ENCODE assay signal across 31 mouse cellular contexts in the genomic region with DNA sequence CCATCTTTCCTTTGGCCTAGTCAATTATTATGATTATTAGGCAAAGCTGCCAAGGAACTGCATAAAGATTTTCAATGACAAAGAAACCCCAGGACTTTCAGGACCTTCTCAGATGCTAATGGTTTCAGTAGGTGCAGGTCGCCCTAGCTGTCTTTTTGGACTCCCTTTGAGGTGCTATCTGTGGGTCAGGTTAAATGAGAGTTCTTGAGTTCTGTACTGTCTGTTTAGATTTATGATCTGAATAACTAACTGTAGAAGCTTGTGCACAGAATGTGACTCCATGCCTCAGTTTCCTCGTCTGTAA.
DNase-seq lines count a peak whose midpoint lies in the region; ATAC-seq lines count a peak whose summit lies in the region.
"Had no signal": no experiment of that assay in that cellular context is flagged by ENCODE, and none has a peak within 500 bp of the region (broad histone marks: within the 10 kb centered on the region; RNA-seq: fewer than 3 reads in every experiment).

No protein-coding gene starts in this region.

- ATAC-seq in midbrain, embryonic 12.5 days (ENCODE audit: low FRiP score, low read depth): no peak
- no peak for ATAC-seq in midbrain, embryonic 16.5 days
- no peak for ATAC-seq in midbrain, embryonic 15.5 days (replicated peaks)
- ATAC-seq in midbrain, embryonic 11.5 days (ENCODE audit: low FRiP score): no peak
- ATAC-seq: activated CD4-positive, CD25-positive, alpha-beta regulatory T cell, adult 4 months; CD4-positive, CD25-positive, alpha-beta regulatory T cell, adult 4 months; forebrain, embryonic 15.5 days; hindbrain, embryonic 16.5 days; inflammation-experienced regulatory T-cells, adult 6 months; Patski had no signal

- no peak overlapping the region for H3K4me3 ChIP-seq in midbrain, embryonic 12.5 days
- no peak overlapping the region for H3K4me3 ChIP-seq in midbrain, embryonic 16.5 days (ENCODE audit: low read depth, low read length)
- no peak overlapping the region for H3K4me3 ChIP-seq in midbrain, embryonic 15.5 days
- H3K4me3 ChIP-seq in midbrain, embryonic 11.5 days (ENCODE audit: low read depth, low read length): no peak overlapping the region
- H3K4me3 ChIP-seq: embryonic facial prominence, embryonic 10.5 days; embryonic facial prominence, embryonic 13.5 days; erythroblast, embryonic 14.5 days; forebrain, embryonic 12.5 days; forebrain, embryonic 15.5 days; heart, embryonic 12.5 days; heart, embryonic 15.5 days; hindbrain, embryonic 10.5 days had no signal

- no peak overlapping the region for H3K4me2 ChIP-seq in midbrain, embryonic 12.5 days (replicated peaks)
- H3K4me2 ChIP-seq in midbrain, embryonic 16.5 days (ENCODE audit: low read length): no peak overlapping the region
- no peak overlapping the region for H3K4me2 ChIP-seq in midbrain, embryonic 15.5 days
- H3K4me2 ChIP-seq in midbrain, embryonic 11.5 days: no peak overlapping the region
- H3K4me2 ChIP-seq: embryonic facial prominence, embryonic 13.5 days; forebrain, embryonic 12.5 days; forebrain, embryonic 15.5 days; heart, embryonic 12.5 days; heart, embryonic 15.5 days had no signal

- WGBS in midbrain, embryonic 12.5 days: 46% methylated on average over 2 of the region's 2 CpGs
- 36% methylated on average over 2 of the region's 2 CpGs for WGBS in midbrain, embryonic 16.5 days
- 52% methylated on average over 2 of the region's 2 CpGs for WGBS in midbrain, embryonic 15.5 days
- WGBS in midbrain, embryonic 11.5 days: 55% methylated on average over 2 of the region's 2 CpGs

- no peaks in the 10 kb centered on the region for H3K9me3 ChIP-seq in midbrain, embryonic 12.5 days
- H3K9me3 ChIP-seq in midbrain, embryonic 16.5 days (replicated peaks; ENCODE audit: control insufficient read depth, low read length, poor library complexity, severe bottlenecking): no peaks in the 10 kb centered on the region
- no peaks in the 10 kb centered on the region for H3K9me3 ChIP-seq in midbrain, embryonic 15.5 days
- no peaks in the 10 kb centered on the region for H3K9me3 ChIP-seq in midbrain, embryonic 11.5 days (ENCODE audit: control insufficient read depth, low read length)
- H3K9me3 ChIP-seq: embryonic facial prominence, embryonic 10.5 days; embryonic facial prominence, embryonic 13.5 days; forebrain, embryonic 12.5 days; forebrain, embryonic 15.5 days; G1E; heart, embryonic 12.5 days; heart, embryonic 15.5 days; hindbrain, embryonic 10.5 days had no signal

- no peak overlapping the region for H3K9ac ChIP-seq in midbrain, embryonic 12.5 days (replicated peaks)
- H3K9ac ChIP-seq in midbrain, embryonic 16.5 days (ENCODE audit: low read depth, low read length): no peak overlapping the region
- H3K9ac ChIP-seq in midbrain, embryonic 15.5 days: no peak overlapping the region
- no peak overlapping the region for H3K9ac ChIP-seq in midbrain, embryonic 11.5 days (ENCODE audit: low read length)
- H3K9ac ChIP-seq: embryonic facial prominence, embryonic 13.5 days; forebrain, embryonic 12.5 days; forebrain, embryonic 15.5 days; heart, embryonic 12.5 days; heart, embryonic 15.5 days had no signal

- no peak for DNase-seq in midbrain, embryonic 11.5 days (ENCODE audit: low spot score, missing footprints)
- peak; percentile 20 for DNase-seq in WW6 (ENCODE audit: low read depth, low spot score)
- DNase-seq in spleen, postnatal 14 days (ENCODE audit: low spot score in 2 of 2): no peak
- DNase-seq: adrenal gland, adult 8-10 months; adrenal gland, postnatal 25 days; cerebellum, adult 11-12 months; cerebellum, adult 8-10 months; cerebellum, postnatal 10 days; cerebellum, postnatal 36 days; embryo, embryonic 11 days; gastrocnemius, postnatal 25 days; heart, adult 18-20 months; heart, postnatal 10 days; heart, postnatal 36 days had no signal

- peaks cover 9% of the 10 kb centered on the region; the same call in 1 of the 2 replicates for H3K27me3 ChIP-seq in midbrain, embryonic 12.5 days
- no peaks in the 10 kb centered on the region for H3K27me3 ChIP-seq in midbrain, embryonic 16.5 days (ENCODE audit: control insufficient read depth, insufficient read depth, low read depth, low read length)
- no peaks in the 10 kb centered on the region for H3K27me3 ChIP-seq in midbrain, embryonic 15.5 days (replicated peaks)
- H3K27me3 ChIP-seq in midbrain, embryonic 11.5 days (ENCODE audit: control insufficient read depth, insufficient read depth, low read length): no peaks in the 10 kb centered on the region
- H3K27me3 ChIP-seq: embryonic facial prominence, embryonic 13.5 days; forebrain, embryonic 12.5 days; forebrain, embryonic 15.5 days; heart, embryonic 12.5 days; heart, embryonic 15.5 days had no signal

- peaks cover 17% of the 10 kb centered on the region for H3K4me1 ChIP-seq in midbrain, embryonic 12.5 days
- H3K4me1 ChIP-seq in midbrain, embryonic 16.5 days (ENCODE audit: control insufficient read depth, insufficient read depth, low read length): peaks cover 15% of the 10 kb centered on the region
- H3K4me1 ChIP-seq in midbrain, embryonic 15.5 days: peaks cover 17% of the 10 kb centered on the region
- peaks cover 17% of the 10 kb centered on the region for H3K4me1 ChIP-seq in midbrain, embryonic 11.5 days (ENCODE audit: control insufficient read depth, insufficient read depth, low read length)

- H3K27ac ChIP-seq in midbrain, embryonic 12.5 days (replicated peaks): peak overlapping the region; percentile 56; the same call in 1 of the 2 replicates
- H3K27ac ChIP-seq in midbrain, embryonic 16.5 days (ENCODE audit: low read length): no peak overlapping the region
- 0 out of 2 replicates have a peak overlapping the region, but pooled peaks have one; percentile 13 for H3K27ac ChIP-seq in midbrain, embryonic 15.5 days
- no peak overlapping the region; the same call in 1 of the 2 replicates for H3K27ac ChIP-seq in midbrain, embryonic 11.5 days (ENCODE audit: low read depth, low read length)
- H3K27ac ChIP-seq: embryonic facial prominence, embryonic 10.5 days; embryonic facial prominence, embryonic 13.5 days; forebrain, embryonic 12.5 days; forebrain, embryonic 15.5 days; heart, embryonic 15.5 days; hindbrain, embryonic 10.5 days had no signal

- H3K36me3 ChIP-seq in midbrain, embryonic 12.5 days: no peaks in the 10 kb centered on the region
- H3K36me3 ChIP-seq in midbrain, embryonic 16.5 days (ENCODE audit: control insufficient read depth, insufficient read depth, low read length): no peaks in the 10 kb centered on the region
- H3K36me3 ChIP-seq in midbrain, embryonic 15.5 days (replicated peaks): no peaks in the 10 kb centered on the region
- no peaks in the 10 kb centered on the region for H3K36me3 ChIP-seq in midbrain, embryonic 11.5 days (ENCODE audit: control insufficient read depth, insufficient read depth, low read length)
- H3K36me3 ChIP-seq: embryonic facial prominence, embryonic 10.5 days; embryonic facial prominence, embryonic 13.5 days; forebrain, embryonic 12.5 days; forebrain, embryonic 15.5 days; G1E; heart, embryonic 12.5 days; heart, embryonic 15.5 days; hindbrain, embryonic 10.5 days had no signal

Comparison
In these comparisons a context has a peak if more than half of its experiments do, and no peak if none do; other contexts are left out.
1. H3K27ac ChIP-seq: peak in midbrain, embryonic 12.5 days (single experiment) and midbrain, embryonic 15.5 days (single experiment); none in midbrain, embryonic 16.5 days (single experiment) and midbrain, embryonic 11.5 days (single experiment).